Mouse (Mus musculus): ENCODE data around the gene Myo16. TPM values are rescaled to one million over a fixed set of nuclear protein-coding genes. Genes with fewer than 3 reads are reported as not detected.

The Myo16 gene
- polyA plus RNA-seq, 1 experiment from 2014 or later = 5.5 TPM

- no peak overlapping the region for H3K4me2 ChIP-seq
- no peaks in the 10 kb centered on the region for H3K36me3 ChIP-seq
- H3K9ac ChIP-seq = no peak overlapping the region
- 0 out of 2 replicates have a peak, but pooled peaks have one; percentile 54 for ATAC-seq (ENCODE audit: low FRiP score)
- WGBS = 46% methylated on average over 3 of the region's 3 CpGs
- no peak overlapping the region for H3K27ac ChIP-seq
- no peaks in the 10 kb centered on the region for H3K27me3 ChIP-seq
- H3K4me3 ChIP-seq = no peak overlapping the region
- peaks cover 16% of the 10 kb centered on the region for H3K4me1 ChIP-seq (replicated peaks)
- no peaks in the 10 kb centered on the region for H3K9me3 ChIP-seq
Observed at GRCm38 (mm10) chr8:10644481-10644880, 490.8 kb downstream of the Myo16 start.

GRCm38 (mm10) chr8:10645740-10646139 lies 492.0 kb downstream of the Myo16 start:
- Histone ChIP-seq H3K4me1 (replicated peaks) (peaks cover 16% of the 10 kb centered on the region), H3K27ac (no peak overlapping the region), H3K9me3 (no peaks in the 10 kb centered on the region), H3K4me3 (no peak overlapping the region), H3K36me3 (no peaks in the 10 kb centered on the region), H3K9ac (no peak overlapping the region), H3K27me3 (no peaks in the 10 kb centered on the region), H3K4me2 (no peak overlapping the region)
- ATAC-seq (ENCODE audit: low FRiP score) = no peak
- 93% methylated on average over 5 of the region's 5 CpGs for WGBS

- no peaks in the 10 kb centered on the region for H3K9me3 ChIP-seq
- H3K4me3 ChIP-seq = no peak overlapping the region
- H3K36me3 ChIP-seq = no peaks in the 10 kb centered on the region
- H3K27ac ChIP-seq = no peak overlapping the region
- H3K4me2 ChIP-seq = no peak overlapping the region
- H3K9ac ChIP-seq = no peak overlapping the region
- no peaks in the 10 kb centered on the region for H3K27me3 ChIP-seq
- peaks cover 16% of the 10 kb centered on the region for H3K4me1 ChIP-seq (replicated peaks)
- no peak for ATAC-seq (ENCODE audit: low FRiP score)
- 42% methylated on average over 10 of the region's 10 CpGs for WGBS
Observed at GRCm38 (mm10) chr8:10646485-10646884, 492.8 kb downstream of the Myo16 start.

GRCm38 (mm10) chr8:10651546-10652315 lies 498.0 kb downstream of the Myo16 start:
- ATAC-seq (ENCODE audit: low FRiP score) = no peak
- Histone ChIP-seq H3K9ac (no peak overlapping the region), H3K27ac (no peak overlapping the region), H3K4me1 (replicated peaks) (0 out of 2 replicates have a peak, but pooled peaks cover under 1% of the 10 kb centered on the region), H3K27me3 (no peaks in the 10 kb centered on the region), H3K9me3 (no peaks in the 10 kb centered on the region), H3K4me2 (no peak overlapping the region), H3K36me3 (no peaks in the 10 kb centered on the region), H3K4me3 (no peak overlapping the region)
- WGBS = 80% methylated on average over 12 of the region's 12 CpGs

- Histone ChIP-seq H3K27ac (no peak overlapping the region), H3K36me3 (no peaks in the 10 kb centered on the region), H3K4me2 (no peak overlapping the region), H3K27me3 (no peaks in the 10 kb centered on the region), H3K9me3 (no peaks in the 10 kb centered on the region), H3K4me3 (no peak overlapping the region), H3K4me1 (replicated peaks) (no peaks in the 10 kb centered on the region), H3K9ac (no peak overlapping the region)
- no peak for ATAC-seq (ENCODE audit: low FRiP score)
- 88% methylated on average over 9 of the region's 9 CpGs for WGBS
Observed at GRCm38 (mm10) chr8:10653282-10653681, 499.6 kb downstream of the Myo16 start.

GRCm38 (mm10) chr8:10654922-10655518 lies 501.3 kb downstream of the Myo16 start:
- Histone ChIP-seq H3K4me3 (no peak overlapping the region), H3K27ac (no peak overlapping the region), H3K9ac (no peak overlapping the region), H3K9me3 (no peaks in the 10 kb centered on the region), H3K27me3 (no peaks in the 10 kb centered on the region), H3K36me3 (no peaks in the 10 kb centered on the region), H3K4me1 (replicated peaks) (no peaks in the 10 kb centered on the region), H3K4me2 (no peak overlapping the region)
- ATAC-seq (ENCODE audit: low FRiP score) = no peak
- WGBS = 83% methylated on average over 9 of the region's 9 CpGs

- H3K4me2 ChIP-seq = no peak overlapping the region
- H3K27ac ChIP-seq = no peak overlapping the region
- 0 out of 2 replicates have a peak, but pooled peaks cover 2% of the 10 kb centered on the region for H3K27me3 ChIP-seq
- peaks cover 28% of the 10 kb centered on the region for H3K4me1 ChIP-seq (replicated peaks)
- no peak overlapping the region for H3K4me3 ChIP-seq
- no peaks in the 10 kb centered on the region for H3K9me3 ChIP-seq
- 9% methylated on average over 8 of the region's 8 CpGs for WGBS
- ATAC-seq (ENCODE audit: low FRiP score) = no peak
- H3K9ac ChIP-seq = no peak overlapping the region
- H3K36me3 ChIP-seq = no peaks in the 10 kb centered on the region
Observed at GRCm38 (mm10) chr8:10663770-10664470, 510.2 kb downstream of the Myo16 start.

GRCm38 (mm10) chr8:10664861-10665543 lies 511.3 kb downstream of the Myo16 start:
- Histone ChIP-seq H3K27me3 (0 out of 2 replicates have a peak, but pooled peaks cover 2% of the 10 kb centered on the region), H3K4me3 (no peak overlapping the region), H3K9ac (no peak overlapping the region), H3K27ac (no peak overlapping the region), H3K9me3 (no peaks in the 10 kb centered on the region), H3K36me3 (no peaks in the 10 kb centered on the region), H3K4me2 (no peak overlapping the region), H3K4me1 (replicated peaks) (peaks cover 28% of the 10 kb centered on the region)
- no peak for ATAC-seq (ENCODE audit: low FRiP score)
- WGBS = 12% methylated on average over 13 of the region's 13 CpGs

GRCm38 (mm10) chr8:10665821-10666283 lies 512.1 kb downstream of the Myo16 start:
- 8% methylated on average over 4 of the region's 4 CpGs for WGBS
- Histone ChIP-seq H3K27ac (peak overlapping the region; percentile 35; the same call in 1 of the 2 replicates), H3K4me3 (no peak overlapping the region), H3K36me3 (no peaks in the 10 kb centered on the region), H3K4me1 (replicated peaks) (peaks cover 28% of the 10 kb centered on the region), H3K9ac (no peak overlapping the region), H3K9me3 (no peaks in the 10 kb centered on the region), H3K27me3 (0 out of 2 replicates have a peak, but pooled peaks cover 2% of the 10 kb centered on the region), H3K4me2 (no peak overlapping the region)
- ATAC-seq (ENCODE audit: low FRiP score) = 0 out of 2 replicates have a peak, but pooled peaks have one; percentile 57

GRCm38 (mm10) chr8:10671862-10672548 lies 518.3 kb downstream of the Myo16 start:
- 71% methylated on average over 2 of the region's 2 CpGs for WGBS

GRCm38 (mm10) chr8:10677840-10678410 lies 524.2 kb downstream of the Myo16 start:
- H3K9me3 ChIP-seq = no peaks in the 10 kb centered on the region
- H3K4me2 ChIP-seq = no peak overlapping the region
- no peak overlapping the region for H3K27ac ChIP-seq
- H3K9ac ChIP-seq = no peak overlapping the region
- 58% methylated on average over 9 of the region's 9 CpGs for WGBS
- H3K27me3 ChIP-seq = peaks cover 2% of the 10 kb centered on the region; the same call in 1 of the 2 replicates
- ATAC-seq (ENCODE audit: low FRiP score) = 0 out of 2 replicates have a peak, but pooled peaks have one; percentile 28
- no peak overlapping the region for H3K4me3 ChIP-seq
- no peaks in the 10 kb centered on the region for H3K36me3 ChIP-seq
- H3K4me1 ChIP-seq (replicated peaks) = peaks cover 13% of the 10 kb centered on the region

More at GRCm38 (mm10) chr8:10671862-10672548, 518.3 kb downstream of the Myo16 start:
- Histone ChIP-seq H3K4me3 (no peak overlapping the region), H3K9me3 (no peaks in the 10 kb centered on the region), H3K27me3 (peaks cover 2% of the 10 kb centered on the region; the same call in 1 of the 2 replicates), H3K9ac (no peak overlapping the region), H3K4me2 (no peak overlapping the region), H3K4me1 (replicated peaks) (no peaks in the 10 kb centered on the region), H3K36me3 (no peaks in the 10 kb centered on the region), H3K27ac (no peak overlapping the region)
- ATAC-seq (ENCODE audit: low FRiP score) = no peak
